ENCODE assay signal across 12 mouse cellular contexts in genomic region chr7:16425721-16426120, GRCm38 (mm10). TPM values are rescaled to one million over a fixed set of nuclear protein-coding genes. Genes with fewer than 3 reads are reported as not detected.
DNase-seq lines count a peak whose midpoint lies in the region; ATAC-seq and TF ChIP-seq lines count a peak whose summit lies in the region.
"Had no signal": no experiment of that assay in that cellular context is flagged by ENCODE, and none has a peak within 500 bp of the region (broad histone marks: within the 10 kb centered on the region; RNA-seq: fewer than 3 reads in every experiment).

No protein-coding gene starts in this region.

- no peak for DNase-seq in hindbrain, embryonic 11.5 days (ENCODE audit: low spot score)
- DNase-seq in lung, embryonic 14.5 days = no peak
- DNase-seq in lung, postnatal 36 days = no peak
- no peak for DNase-seq in testis, postnatal 10 days (ENCODE audit: low spot score)
- DNase-seq in yolk sac, embryonic 10.5 days (ENCODE audit: low spot score) = peak; percentile 63
- DNase-seq in right cerebral cortex, postnatal 14 days = no peak

- H3K4me3 ChIP-seq in hindbrain, embryonic 11.5 days (ENCODE audit: low read depth, low read length) = no peak overlapping the region
- no peak overlapping the region for H3K4me3 ChIP-seq in hindbrain, embryonic 12.5 days
- H3K4me3 ChIP-seq in lung, embryonic 14.5 days (ENCODE audit: low read depth, low read length) = no peak overlapping the region
- H3K4me3 ChIP-seq in testis, adult 2 months (ENCODE audit: control insufficient read depth, low read depth, low read length) = peak overlapping the region; percentile 6; the same call in 1 of the 2 replicates
- H3K4me3 ChIP-seq: embryonic facial prominence, embryonic 12.5 days; layer of hippocampus, adult 2 months had no signal

- peak; percentile 25 for ATAC-seq in hindbrain, embryonic 11.5 days (ENCODE audit: low FRiP score)
- ATAC-seq in hindbrain, embryonic 12.5 days (ENCODE audit: low FRiP score) = no peak; the same call in 1 of the 2 replicates
- peak; percentile 2; the same call in 1 of the 2 replicates for ATAC-seq in lung, embryonic 14.5 days (ENCODE audit: insufficient read depth)

- H3K4me2 ChIP-seq in hindbrain, embryonic 11.5 days (replicated peaks; ENCODE audit: low read depth, low read length) = no peak overlapping the region
- H3K4me2 ChIP-seq in hindbrain, embryonic 12.5 days (replicated peaks) = no peak overlapping the region
- H3K4me2 ChIP-seq in lung, embryonic 14.5 days = no peak overlapping the region
- H3K4me2 ChIP-seq: embryonic facial prominence, embryonic 12.5 days; heart, embryonic 11.5 days had no signal

- H3K4me1 ChIP-seq in hindbrain, embryonic 11.5 days (replicated peaks; ENCODE audit: control insufficient read depth, insufficient read depth, low read length) = no peaks in the 10 kb centered on the region
- H3K4me1 ChIP-seq in hindbrain, embryonic 12.5 days = no peaks in the 10 kb centered on the region
- no peaks in the 10 kb centered on the region for H3K4me1 ChIP-seq in lung, embryonic 14.5 days (ENCODE audit: insufficient read depth)
- no peaks in the 10 kb centered on the region; the same call in 1 of the 2 replicates for H3K4me1 ChIP-seq in testis, adult 2 months (ENCODE audit: control insufficient read depth, insufficient read depth, low read length)
- H3K4me1 ChIP-seq: embryonic facial prominence, embryonic 12.5 days had no signal

- H3K27me3 ChIP-seq in hindbrain, embryonic 11.5 days (ENCODE audit: control insufficient read depth, insufficient read depth, low read length) = no peaks in the 10 kb centered on the region
- no peaks in the 10 kb centered on the region for H3K27me3 ChIP-seq in hindbrain, embryonic 12.5 days
- no peaks in the 10 kb centered on the region for H3K27me3 ChIP-seq in lung, embryonic 14.5 days (ENCODE audit: insufficient read depth, low read length)
- H3K27me3 ChIP-seq in testis, adult 2 months (ENCODE audit: control insufficient read depth, insufficient read depth, low read length) = no peaks in the 10 kb centered on the region
- H3K27me3 ChIP-seq: embryonic facial prominence, embryonic 12.5 days had no signal

- H3K9me3 ChIP-seq in hindbrain, embryonic 11.5 days (ENCODE audit: control insufficient read depth, low read length) = no peaks in the 10 kb centered on the region
- H3K9me3 ChIP-seq in hindbrain, embryonic 12.5 days (replicated peaks) = no peaks in the 10 kb centered on the region
- H3K9me3 ChIP-seq in lung, embryonic 14.5 days (ENCODE audit: low read depth, low read length) = no peaks in the 10 kb centered on the region
- H3K9me3 ChIP-seq: embryonic facial prominence, embryonic 12.5 days had no signal

- no peak for TF ChIP-seq CTCF in lung, embryonic 14.5 days (IDR thresholded peaks at IDR 0.05; ENCODE audit: low read depth)
- TF ChIP-seq CTCF in testis, adult 2 months (IDR thresholded peaks at IDR 0.05; ENCODE audit: control insufficient read depth, insufficient read depth, insufficient replicate concordance, low read depth, low read length) = no peak

- no peak overlapping the region for H3K27ac ChIP-seq in hindbrain, embryonic 11.5 days (ENCODE audit: low read depth, low read length)
- H3K27ac ChIP-seq in hindbrain, embryonic 12.5 days = no peak overlapping the region
- no peak overlapping the region for H3K27ac ChIP-seq in lung, embryonic 14.5 days (ENCODE audit: low read depth)
- no peak overlapping the region for H3K27ac ChIP-seq in testis, adult 2 months (ENCODE audit: control insufficient read depth, insufficient read depth, low read depth, low read length)
- H3K27ac ChIP-seq: embryonic facial prominence, embryonic 12.5 days; layer of hippocampus, adult 2 months; liver, embryonic 14.5 days had no signal

- WGBS in hindbrain, embryonic 11.5 days = 90% methylated on average over 10 of the region's 10 CpGs
- 93% methylated on average over 10 of the region's 10 CpGs for WGBS in hindbrain, embryonic 12.5 days
- 88% methylated on average over 10 of the region's 10 CpGs for WGBS in lung, embryonic 14.5 days

- peaks cover 38% of the 10 kb centered on the region for H3K36me3 ChIP-seq in hindbrain, embryonic 11.5 days (ENCODE audit: control insufficient read depth, insufficient read depth, low read length)
- H3K36me3 ChIP-seq in hindbrain, embryonic 12.5 days = peaks cover 97% of the 10 kb centered on the region
- peaks cover 96% of the 10 kb centered on the region for H3K36me3 ChIP-seq in lung, embryonic 14.5 days (ENCODE audit: insufficient read depth)
- H3K36me3 ChIP-seq in testis, adult 2 months (ENCODE audit: control insufficient read depth, insufficient read depth, low read length) = peaks cover 7% of the 10 kb centered on the region

- no peak for TF ChIP-seq POLR2A in testis, adult 2 months (IDR thresholded peaks at IDR 0.05; ENCODE audit: control insufficient read depth, low read depth, low read length)

- H3K9ac ChIP-seq in hindbrain, embryonic 11.5 days (ENCODE audit: low read depth, low read length) = no peak overlapping the region
- H3K9ac ChIP-seq in hindbrain, embryonic 12.5 days = no peak overlapping the region
- no peak overlapping the region for H3K9ac ChIP-seq in lung, embryonic 14.5 days
- H3K9ac ChIP-seq: embryonic facial prominence, embryonic 12.5 days; liver, embryonic 14.5 days had no signal

RNA-seq across cellular contexts. Expression of gene Zc3h4, which starts 25.0 kb away (rescaled TPM):
- polyA plus RNA-seq in hindbrain, embryonic 11.5 days (2014; fragmentation: Nextera tagmentation; extraction: Ambion mirVana) = 15.7 and 20.7 TPM in 2 replicates
- 26.4 and 30.0 TPM in 2 replicates for polyA plus RNA-seq in hindbrain, embryonic 12.5 days (2016; fragmentation: Nextera tagmentation; extraction: Ambion mirVana)
- polyA plus RNA-seq in lung, embryonic 14.5 days (2014; fragmentation: Nextera tagmentation; extraction: Ambion mirVana) = 18.7 and 19.0 TPM in 2 replicates
- polyA plus RNA-seq in testis, adult 2 months (2012; rRNA removed) = 14.4 and 17.2 TPM in 2 replicates

RNA-seq across cellular contexts. Expression of gene Tmem160, which starts 26.9 kb away (rescaled TPM):
- polyA plus RNA-seq in hindbrain, embryonic 11.5 days (2014; fragmentation: Nextera tagmentation; extraction: Ambion mirVana) = 51.4 and 56.5 TPM in 2 replicates
- 52.6 and 55.9 TPM in 2 replicates for polyA plus RNA-seq in hindbrain, embryonic 12.5 days (2016; fragmentation: Nextera tagmentation; extraction: Ambion mirVana)
- polyA plus RNA-seq in lung, embryonic 14.5 days (2014; fragmentation: Nextera tagmentation; extraction: Ambion mirVana) = 40.4 and 46.1 TPM in 2 replicates
- polyA plus RNA-seq in testis, adult 2 months (2012; rRNA removed) = 3.5 and 5.6 TPM in 2 replicates

RNA-seq across cellular contexts. Expression of gene Sae1, which starts 38.1 kb away (rescaled TPM):
- polyA plus RNA-seq in hindbrain, embryonic 11.5 days (2014; fragmentation: Nextera tagmentation; extraction: Ambion mirVana) = 339 and 377 TPM in 2 replicates
- polyA plus RNA-seq in hindbrain, embryonic 12.5 days (2016; fragmentation: Nextera tagmentation; extraction: Ambion mirVana) = 307 and 311 TPM in 2 replicates
- polyA plus RNA-seq in lung, embryonic 14.5 days (2014; fragmentation: Nextera tagmentation; extraction: Ambion mirVana) = 356 and 365 TPM in 2 replicates
- 53.7 and 61.4 TPM in 2 replicates for polyA plus RNA-seq in testis, adult 2 months (2012; rRNA removed)

RNA-seq across cellular contexts. Expression of gene Npas1, which starts 51.8 kb away (rescaled TPM):
- 0.14 and 0.34 TPM in 2 replicates for polyA plus RNA-seq in hindbrain, embryonic 11.5 days (2014; fragmentation: Nextera tagmentation; extraction: Ambion mirVana)
- 1.2 and 1.7 TPM in 2 replicates for polyA plus RNA-seq in hindbrain, embryonic 12.5 days (2016; fragmentation: Nextera tagmentation; extraction: Ambion mirVana)
- 0.07 TPM in 1 of 2 replicates, not detected in the other for polyA plus RNA-seq in lung, embryonic 14.5 days (2014; fragmentation: Nextera tagmentation; extraction: Ambion mirVana)
- polyA plus RNA-seq in testis, adult 2 months (2012; rRNA removed) = 0.72 and 1.4 TPM in 2 replicates
- polyA plus RNA-seq: heart, embryonic 11.5 days; liver, embryonic 14.5 days had no signal
